Mouse (Mus musculus) cerebellum, postnatal 36 days (tissue): ENCODE measurements around the gene Alg13.

Experiments
- DNase-seq, 2 experiments: peaks; one replicate each; pipeline ENCODE4 v3.0.0; 2021 to 2022; ENCODE audit warnings: mixed read lengths in 2 of 2

Gene Alg13

DNA sequence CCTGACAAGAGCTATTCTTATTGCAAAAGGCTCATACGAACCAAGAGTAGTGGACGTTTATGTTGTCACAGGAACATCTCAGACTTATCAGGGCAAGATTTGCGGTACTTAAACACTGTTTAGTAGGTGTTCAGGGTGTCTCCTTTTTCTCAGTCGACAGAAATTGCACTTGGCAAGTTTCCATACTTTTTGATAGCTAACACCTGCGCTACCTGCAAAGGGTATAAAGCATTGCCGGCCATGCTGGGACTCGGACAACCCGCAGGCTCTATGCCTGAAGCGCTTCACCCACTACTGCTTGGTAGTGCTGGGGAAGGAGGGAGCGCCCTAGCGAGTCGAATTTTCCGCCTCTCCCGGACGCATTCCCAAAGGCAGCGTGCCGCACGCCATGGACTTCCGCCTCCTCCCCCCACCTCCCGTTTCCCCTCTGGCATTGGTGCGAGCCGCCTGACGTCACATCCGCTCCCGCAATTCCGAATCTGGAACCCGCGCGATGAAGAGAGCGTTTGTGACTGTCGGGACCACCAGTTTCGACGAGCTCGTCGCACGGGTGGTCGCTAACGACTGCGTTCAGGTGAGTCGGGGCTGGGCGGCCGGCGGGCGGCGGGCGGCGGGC lies at the start of gene Alg13:
Alg13 (plus strand) TSS at position 257 of the 616 bp plus-strand sequence.
- peak; percentile 76 to 82 for DNase-seq

DNA sequence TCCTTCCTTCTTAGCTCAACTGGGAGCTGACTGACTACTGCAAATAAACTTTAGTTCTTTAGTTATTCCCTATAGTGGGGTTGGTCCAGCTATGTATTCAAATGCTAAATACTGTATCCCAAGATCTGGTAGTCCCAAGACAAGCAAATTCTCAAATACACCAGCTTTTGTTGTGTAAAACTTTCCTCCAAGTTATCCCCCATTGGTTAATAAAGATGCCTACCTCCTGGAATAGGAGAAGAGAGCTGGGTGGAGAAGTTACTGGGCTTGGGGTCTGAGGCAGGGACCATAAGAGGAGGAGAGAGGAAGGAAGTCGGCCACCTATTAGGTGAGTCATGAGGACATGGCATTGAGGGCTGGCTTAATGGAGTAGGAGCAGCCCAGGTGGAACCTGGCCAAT lies 49.0 kb upstream of the Alg13 start:
- DNase-seq = no peak

GRCm38 (mm10) chrX:144301476-144301875 lies 16.1 kb upstream of the Alg13 start:
- no peak for DNase-seq

GRCm38 (mm10) chrX:144305659-144306058 lies 11.9 kb upstream of the Alg13 start:
- no peak for DNase-seq

DNA sequence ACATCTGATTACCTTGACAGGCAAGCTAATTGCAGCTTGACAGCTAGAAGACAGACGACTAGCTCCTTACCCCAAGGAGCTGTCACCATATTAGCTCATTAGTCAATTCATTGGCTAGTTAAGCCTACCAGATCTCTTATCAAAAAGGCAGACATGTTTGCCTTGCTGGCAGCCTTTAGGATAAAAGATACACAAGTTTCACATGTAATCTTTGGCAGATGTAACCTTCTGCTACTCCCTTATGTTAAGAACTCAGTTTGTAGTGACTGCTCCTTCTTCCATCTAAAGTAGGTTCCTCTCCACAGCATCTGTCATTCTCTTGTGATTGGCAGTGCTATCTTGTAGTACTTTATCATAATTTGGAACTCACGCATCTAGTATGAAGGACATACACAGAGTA lies 3.6 kb upstream of the Alg13 start:
- no peak for DNase-seq

- no peak for DNase-seq
Measured at GRCm38 (mm10) chrX:144315028-144315427, 2.6 kb upstream of the Alg13 start.

DNA sequence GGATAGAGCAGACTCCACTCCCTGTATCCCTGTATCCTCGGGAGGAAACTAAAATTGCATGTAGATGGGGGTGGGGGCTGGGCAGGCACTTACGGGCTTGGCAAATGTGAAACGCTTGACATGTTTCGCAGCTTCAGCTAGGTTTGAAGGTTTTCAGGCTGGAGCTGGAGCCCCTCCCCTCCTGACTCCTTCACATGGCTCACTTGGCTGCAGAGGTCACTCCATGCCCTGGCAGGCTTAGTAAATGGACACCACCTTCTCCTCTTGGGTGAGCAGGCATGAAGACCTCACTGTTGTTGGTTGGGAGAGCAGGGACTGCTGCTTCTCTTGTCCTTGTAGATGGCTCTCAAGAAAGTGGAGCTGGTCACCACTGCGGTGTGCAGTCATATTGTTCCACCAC lies 1.6 kb upstream of the Alg13 start:
- DNase-seq = no peak

GRCm38 (mm10) chrX:144318164-144318979 lies 768 bp downstream of the Alg13 start:
- DNase-seq = peak; percentile 4 to 19

- no peak for DNase-seq
Measured at GRCm38 (mm10) chrX:144319366-144319765, 1.8 kb downstream of the Alg13 start.

GRCm38 (mm10) chrX:144325375-144325774 lies 7.8 kb downstream of the Alg13 start:
- DNase-seq = no peak

DNA sequence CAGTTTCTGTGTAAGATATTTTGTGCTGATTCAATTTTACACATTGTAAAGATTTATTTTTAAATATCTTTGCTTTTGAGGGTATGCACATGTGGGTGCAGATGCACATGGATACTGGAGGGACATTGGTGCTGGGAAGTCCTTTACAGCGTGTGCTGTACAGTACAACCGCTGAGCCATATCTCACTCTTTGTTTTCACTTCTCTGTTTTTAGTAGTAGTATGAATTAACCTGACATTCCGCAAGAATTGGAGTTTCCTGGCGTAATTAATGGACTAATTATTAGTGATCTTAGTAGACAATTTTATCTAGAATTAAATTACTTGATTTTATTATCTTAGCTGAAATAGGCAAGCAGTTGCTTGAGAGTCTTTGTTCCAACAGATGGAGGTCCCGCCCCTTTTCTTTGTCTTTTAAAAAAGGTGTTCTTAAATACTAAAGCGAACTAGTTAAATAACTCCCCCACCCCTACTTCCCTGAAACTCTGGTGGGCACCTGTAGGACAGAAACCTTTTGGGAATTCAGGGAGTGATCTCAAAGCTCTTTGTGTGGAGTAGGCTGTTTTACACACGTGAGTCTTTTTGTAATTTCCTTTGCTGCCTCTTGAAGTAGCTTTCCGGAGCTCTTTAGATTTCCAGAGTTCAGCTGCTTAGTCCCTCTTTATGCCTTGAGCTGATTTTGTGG lies 17.9 kb downstream of the Alg13 start:
- DNase-seq = no peak

- no peak for DNase-seq
Measured at GRCm38 (mm10) chrX:144337938-144338337, 20.3 kb downstream of the Alg13 start.

GRCm38 (mm10) chrX:144338355-144338754 lies 20.8 kb downstream of the Alg13 start:
- no peak for DNase-seq

DNA sequence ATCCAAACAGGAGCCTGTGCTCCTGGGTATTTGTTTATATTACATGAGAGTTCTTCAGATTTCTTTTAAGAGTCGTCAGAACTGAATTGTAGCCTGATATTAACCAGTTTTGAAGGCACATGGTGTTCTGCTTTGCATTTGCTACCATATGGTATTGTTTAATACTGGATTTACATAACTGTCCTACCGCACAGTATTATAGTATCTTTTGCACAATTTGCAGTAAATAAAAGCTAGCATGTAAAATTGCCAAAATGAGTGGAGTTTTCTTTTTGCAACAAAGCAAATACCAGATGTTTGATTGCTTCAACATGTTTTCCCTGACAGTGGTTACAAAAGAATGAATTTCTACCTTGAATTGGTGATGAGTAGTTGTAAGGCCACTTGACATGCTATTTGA lies 56.6 kb downstream of the Alg13 start:
- no peak for DNase-seq

DNA sequence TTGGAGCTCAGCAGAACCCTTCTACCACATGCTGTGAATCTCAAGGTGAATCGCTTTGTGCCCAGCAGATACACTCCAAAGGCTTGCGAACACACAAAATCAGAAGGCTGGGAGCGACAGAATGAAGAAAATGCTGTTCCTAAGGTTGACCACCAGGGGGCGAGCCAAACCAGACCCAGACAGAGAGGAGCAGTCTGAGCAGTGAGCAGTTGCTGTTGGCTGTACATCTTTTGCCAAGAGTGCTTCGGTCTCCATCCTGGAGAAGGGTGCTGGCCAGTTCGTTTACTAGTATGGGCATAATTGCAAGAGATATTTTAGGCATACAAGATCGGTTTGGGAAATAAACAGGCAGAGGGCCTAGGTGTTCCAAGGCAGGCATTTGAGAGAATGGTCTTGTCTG lies 85.9 kb downstream of the Alg13 start:
- peak; percentile 47 for DNase-seq

- no peak for DNase-seq
Measured at GRCm38 (mm10) chrX:144408036-144408435, 90.4 kb downstream of the Alg13 start.

DNA sequence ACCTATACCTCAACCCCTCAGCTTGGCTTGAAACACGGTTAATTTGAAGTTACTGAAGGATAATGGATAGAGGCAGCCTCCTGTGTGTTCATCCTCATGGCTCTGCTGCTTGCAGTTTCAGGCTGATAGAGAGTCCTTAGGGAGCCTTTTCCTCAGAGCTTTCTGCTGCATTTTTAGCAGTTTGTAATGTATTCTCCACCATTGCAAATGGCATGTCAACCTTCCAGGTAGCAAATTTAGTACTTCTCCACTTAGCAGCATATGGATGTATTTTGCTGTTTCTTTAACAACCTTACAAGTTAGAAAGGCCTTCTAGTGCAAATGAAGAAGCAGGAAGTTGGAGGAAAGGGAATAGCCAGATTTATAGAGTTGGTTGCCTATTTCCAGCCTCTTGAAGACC lies 102.7 kb downstream of the Alg13 start:
- no peak for DNase-seq

DNA sequence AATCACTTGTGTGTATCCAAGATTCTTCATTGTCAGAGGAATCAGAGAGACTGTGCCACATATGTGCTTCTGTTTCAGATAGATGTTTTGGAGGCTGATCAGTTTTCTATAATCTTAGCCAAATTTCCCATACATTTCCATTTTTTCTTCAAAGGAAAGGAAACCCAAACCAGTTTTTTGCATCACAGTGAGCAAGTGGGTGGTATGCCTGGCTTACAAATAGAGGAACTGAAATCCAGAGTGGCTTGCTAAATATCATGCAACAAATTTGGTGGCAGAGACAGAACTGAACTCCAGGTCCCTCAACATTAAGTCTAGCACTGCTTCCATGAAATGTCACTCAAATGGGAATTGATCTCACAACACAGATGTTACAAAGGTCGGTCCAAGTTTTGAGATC lies 103.5 kb downstream of the Alg13 start:
- DNase-seq = no peak

DNA sequence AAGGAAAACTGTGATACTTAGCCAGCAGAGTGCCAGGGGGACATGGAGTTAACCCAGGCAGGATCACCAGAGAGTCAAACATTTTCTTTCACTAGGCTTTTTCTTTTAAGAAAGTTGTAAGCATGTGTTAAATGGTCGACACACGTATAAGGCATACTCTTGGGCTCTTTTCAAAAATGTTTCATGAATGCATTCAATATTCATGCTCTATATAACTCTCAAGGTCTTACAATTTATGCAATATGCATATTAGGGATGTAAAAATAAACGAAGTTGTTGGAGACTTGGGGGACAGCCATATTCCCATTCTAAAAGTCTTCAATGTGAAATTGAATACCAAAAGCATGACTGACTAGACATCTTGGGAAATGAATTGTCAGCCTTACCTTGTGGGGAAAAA lies 106.2 kb downstream of the Alg13 start:
- DNase-seq = no peak
